10 mouse cellular contexts compared by ENCODE assay signal in the genomic region with DNA sequence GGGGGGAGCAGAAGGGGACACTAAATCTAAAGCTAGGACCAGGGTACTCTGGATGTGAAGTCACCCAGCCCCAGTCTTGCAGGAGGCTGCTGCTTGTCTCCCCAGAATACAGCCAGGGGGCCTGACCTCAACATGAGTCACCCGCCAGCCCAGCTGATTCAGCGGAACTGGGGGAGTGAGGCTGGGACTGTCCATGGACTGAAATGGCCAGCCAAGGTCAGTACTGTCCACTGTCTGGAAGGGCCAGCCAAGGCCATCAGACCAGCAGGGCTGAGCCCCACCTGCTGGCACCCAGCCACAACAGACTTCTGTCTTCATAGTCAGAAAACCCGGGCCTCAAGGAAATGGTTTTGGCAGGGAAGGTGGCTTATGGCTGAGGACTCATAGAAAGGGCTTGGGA. TPM values are rescaled to one million over a fixed set of nuclear protein-coding genes. Genes with fewer than 3 reads are reported as not detected.
DNase-seq lines count a peak whose midpoint lies in the region; ATAC-seq lines count a peak whose summit lies in the region.
"Had no signal": no experiment of that assay in that cellular context is flagged by ENCODE, and none has a peak within 500 bp of the region (broad histone marks: within the 10 kb centered on the region; RNA-seq: fewer than 3 reads in every experiment).

No protein-coding gene starts in this region.

- intact Hi-C loops in heart, postnatal 10 days (cut with DNase I), result loop anchor here (5.0 kb wide), 1 partner anchor 162 kb away; no protein-coding TSS in a partner anchor

- WGBS in heart, embryonic 11.5 days (ENCODE audit: insufficient replicate concordance), result 44% methylated on average over 3 of the region's 3 CpGs
- 44% methylated on average over 3 of the region's 3 CpGs for WGBS in liver, embryonic 12.5 days (ENCODE audit: insufficient replicate concordance)
- WGBS in stomach, embryonic 16.5 days, result 50% methylated on average over 3 of the region's 3 CpGs
- WGBS in hindbrain, embryonic 11.5 days, result 88% methylated on average over 3 of the region's 3 CpGs

- no peak overlapping the region for H3K4me2 ChIP-seq in heart, embryonic 11.5 days
- no peak overlapping the region for H3K4me2 ChIP-seq in liver, embryonic 12.5 days
- H3K4me2 ChIP-seq in stomach, embryonic 16.5 days (ENCODE audit: low read depth, low read length), result no peak overlapping the region
- no peak overlapping the region for H3K4me2 ChIP-seq in hindbrain, embryonic 11.5 days (replicated peaks; ENCODE audit: low read depth, low read length)
- H3K4me2 ChIP-seq: limb, embryonic 13.5 days had no signal

- H3K4me3 ChIP-seq in heart, embryonic 11.5 days (ENCODE audit: low read depth, low read length), result no peak overlapping the region
- H3K4me3 ChIP-seq in liver, embryonic 12.5 days, result no peak overlapping the region
- no peak overlapping the region for H3K4me3 ChIP-seq in stomach, embryonic 16.5 days (replicated peaks; ENCODE audit: low read length)
- no peak overlapping the region for H3K4me3 ChIP-seq in hindbrain, embryonic 11.5 days (ENCODE audit: low read depth, low read length)
- H3K4me3 ChIP-seq: limb, embryonic 13.5 days had no signal

- H3K9ac ChIP-seq in heart, embryonic 11.5 days (ENCODE audit: low read depth, low read length), result no peak overlapping the region
- H3K9ac ChIP-seq in liver, embryonic 12.5 days, result no peak overlapping the region
- no peak overlapping the region for H3K9ac ChIP-seq in stomach, embryonic 16.5 days (ENCODE audit: low read length)
- H3K9ac ChIP-seq in hindbrain, embryonic 11.5 days (ENCODE audit: low read depth, low read length), result no peak overlapping the region
- H3K9ac ChIP-seq: limb, embryonic 13.5 days had no signal

- H3K9me3 ChIP-seq in heart, embryonic 11.5 days (replicated peaks; ENCODE audit: control insufficient read depth, low read length), result no peaks in the 10 kb centered on the region
- H3K9me3 ChIP-seq in liver, embryonic 12.5 days (replicated peaks), result no peaks in the 10 kb centered on the region
- no peaks in the 10 kb centered on the region for H3K9me3 ChIP-seq in stomach, embryonic 16.5 days (replicated peaks; ENCODE audit: control insufficient read depth, low read length)
- H3K9me3 ChIP-seq in hindbrain, embryonic 11.5 days (ENCODE audit: control insufficient read depth, low read length), result no peaks in the 10 kb centered on the region
- H3K9me3 ChIP-seq: limb, embryonic 13.5 days had no signal

- ATAC-seq in heart, embryonic 11.5 days (replicated peaks; ENCODE audit: insufficient number of reproducible peaks, low FRiP score, low TSS enrichment), result no peak; the same call in 1 of the 2 replicates
- ATAC-seq in liver, embryonic 12.5 days, result peak; percentile 52; the same call in 1 of the 2 replicates
- ATAC-seq in stomach, embryonic 16.5 days (ENCODE audit: insufficient read depth, low FRiP score), result peak; percentile 61; the same call in 1 of the 2 replicates
- ATAC-seq in hindbrain, embryonic 11.5 days (ENCODE audit: low FRiP score), result no peak

- no peaks in the 10 kb centered on the region for H3K27me3 ChIP-seq in heart, embryonic 11.5 days (ENCODE audit: control insufficient read depth, insufficient read depth, low read length)
- no peaks in the 10 kb centered on the region for H3K27me3 ChIP-seq in liver, embryonic 12.5 days (replicated peaks)
- H3K27me3 ChIP-seq in stomach, embryonic 16.5 days (ENCODE audit: control insufficient read depth, insufficient read depth, low read length), result no peaks in the 10 kb centered on the region
- H3K27me3 ChIP-seq in hindbrain, embryonic 11.5 days (ENCODE audit: control insufficient read depth, insufficient read depth, low read length), result no peaks in the 10 kb centered on the region
- H3K27me3 ChIP-seq: CH12.LX; limb, embryonic 13.5 days had no signal

- H3K27ac ChIP-seq in heart, embryonic 11.5 days (ENCODE audit: low read depth, low read length), result no peak overlapping the region
- no peak overlapping the region for H3K27ac ChIP-seq in liver, embryonic 12.5 days
- H3K27ac ChIP-seq in stomach, embryonic 16.5 days (ENCODE audit: low read length), result no peak overlapping the region
- H3K27ac ChIP-seq in hindbrain, embryonic 11.5 days (ENCODE audit: low read depth, low read length), result no peak overlapping the region
- H3K27ac ChIP-seq: limb, embryonic 13.5 days had no signal

- H3K36me3 ChIP-seq in heart, embryonic 11.5 days (ENCODE audit: control insufficient read depth, insufficient read depth, low read length), result no peaks in the 10 kb centered on the region
- no peaks in the 10 kb centered on the region for H3K36me3 ChIP-seq in liver, embryonic 12.5 days
- no peaks in the 10 kb centered on the region for H3K36me3 ChIP-seq in stomach, embryonic 16.5 days (ENCODE audit: control insufficient read depth, insufficient read depth, low read length)
- H3K36me3 ChIP-seq in hindbrain, embryonic 11.5 days (ENCODE audit: control insufficient read depth, insufficient read depth, low read length), result no peaks in the 10 kb centered on the region
- H3K36me3 ChIP-seq: limb, embryonic 13.5 days had no signal

- DNase-seq in heart, adult 11 months, result peak; percentile 99
- DNase-seq in adrenal gland, adult 2 months, result peak; percentile 98
- DNase-seq in heart, postnatal 10 days, result peak; percentile 73
- DNase-seq in hindbrain, embryonic 11.5 days (ENCODE audit: low spot score), result no peak
- DNase-seq in thymus, postnatal 0 days (ENCODE audit: low spot score), result no peak

- H3K4me1 ChIP-seq in heart, embryonic 11.5 days (ENCODE audit: control insufficient read depth, insufficient read depth, low read length), result peaks cover 9% of the 10 kb centered on the region; the same call in 1 of the 2 replicates
- peaks cover 21% of the 10 kb centered on the region; the same call in 1 of the 2 replicates for H3K4me1 ChIP-seq in liver, embryonic 12.5 days
- no peaks in the 10 kb centered on the region for H3K4me1 ChIP-seq in stomach, embryonic 16.5 days (ENCODE audit: control insufficient read depth, insufficient read depth, low read length)
- H3K4me1 ChIP-seq in hindbrain, embryonic 11.5 days (replicated peaks; ENCODE audit: control insufficient read depth, insufficient read depth, low read length), result no peaks in the 10 kb centered on the region
- H3K4me1 ChIP-seq: limb, embryonic 13.5 days had no signal

RNA-seq across cellular contexts. Expression of a gene that starts 17.9 kb away (rescaled TPM):
- 29.3 and 30.8 TPM in 2 replicates for polyA plus RNA-seq in heart, embryonic 11.5 days (2014; fragmentation: Nextera tagmentation; extraction: Ambion mirVana)
- 10 to 100 TPM; 23.8 to 37.5 TPM for total RNA-seq in adrenal gland, adult 2 months (2021)
- polyA plus RNA-seq in adrenal gland, adult 2 months (2012; rRNA removed), result 42.9 and 56.9 TPM in 2 replicates
- 10 to 100 TPM; 34.1 to 45.2 TPM for total RNA-seq in heart, postnatal 10 days (2021)
- polyA plus RNA-seq in liver, embryonic 12.5 days (2016; fragmentation: Nextera tagmentation; extraction: Ambion mirVana), result 1.9 and 2.8 TPM in 2 replicates
- 48.5 and 52.3 TPM in 2 replicates for polyA plus RNA-seq in stomach, embryonic 16.5 days (2015; fragmentation: Nextera tagmentation; extraction: Ambion mirVana)
- 10.9 and 12.4 TPM in 2 replicates for polyA plus RNA-seq in hindbrain, embryonic 11.5 days (2014; fragmentation: Nextera tagmentation; extraction: Ambion mirVana)
- 26.4 and 31.2 TPM in 2 replicates for polyA plus RNA-seq in thymus, postnatal 0 days (2015; fragmentation: Nextera tagmentation; extraction: Ambion mirVana)

Comparison
In these comparisons a context has a peak if more than half of its experiments do, and no peak if none do; other contexts are left out.
1. DNase-seq: peak in heart, adult 11 months (single experiment), adrenal gland, adult 2 months (single experiment) and heart, postnatal 10 days (2 of 2); none in hindbrain, embryonic 11.5 days (single experiment) and thymus, postnatal 0 days (single experiment).
2. ATAC-seq: peak in liver, embryonic 12.5 days (single experiment) and stomach, embryonic 16.5 days (single experiment); none in heart, embryonic 11.5 days (single experiment) and hindbrain, embryonic 11.5 days (single experiment).